Mouse (Mus musculus): ENCODE data around the gene Ttll10.

The Ttll10 gene

GRCm38 (mm10) chr4:156059261-156059660 is at the start of gene Ttll10:
TSS of gene Ttll10 (minus strand) at chr4:156059414.
- in situ Hi-C loops (cut with MboI, MseI) = no loop called here

DNA sequence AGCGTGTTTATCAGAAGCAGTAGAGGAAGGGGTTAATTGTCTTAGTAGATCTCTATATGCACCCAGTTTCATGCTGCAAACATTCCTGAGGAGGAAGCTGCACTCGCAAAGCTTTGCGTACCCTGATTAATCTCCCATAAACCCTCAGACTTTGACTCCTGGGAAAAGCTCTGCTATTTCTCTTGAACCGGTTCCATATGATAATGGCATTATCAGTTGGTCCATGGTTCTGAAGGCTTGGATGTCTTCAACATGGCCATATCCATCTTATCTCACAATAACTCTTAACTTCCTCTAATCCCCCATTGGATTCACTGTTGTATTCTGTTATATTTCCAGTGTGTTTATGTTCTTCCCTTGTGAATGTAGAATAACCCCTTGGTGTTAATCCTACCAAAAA is 44.1 kb upstream of the Ttll10 start:
- in situ Hi-C loops (cut with MboI, MseI) = no loop called here

DNA sequence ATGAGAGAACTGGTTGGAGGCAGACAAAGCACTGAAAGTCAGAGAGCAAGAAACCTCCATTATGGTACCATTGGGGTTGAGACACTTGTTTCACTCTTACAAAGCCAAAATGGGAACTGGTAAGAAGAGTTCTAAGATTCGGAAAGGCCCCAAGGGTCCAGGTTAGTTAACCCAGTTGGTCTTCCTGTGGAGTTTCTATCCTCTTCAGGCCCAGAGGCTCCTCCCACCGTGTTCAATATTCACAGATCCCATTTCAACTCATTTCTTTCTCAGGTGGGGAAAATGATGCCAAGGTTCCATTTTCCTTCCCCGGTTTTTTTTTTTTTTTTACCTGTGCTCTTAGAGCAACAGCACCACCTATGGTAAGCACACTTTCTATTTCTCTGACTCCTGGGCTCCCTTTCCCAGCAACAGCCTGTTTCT is 42.3 kb upstream of the Ttll10 start:
- in situ Hi-C loops (cut with MboI, MseI) = no loop called here

DNA sequence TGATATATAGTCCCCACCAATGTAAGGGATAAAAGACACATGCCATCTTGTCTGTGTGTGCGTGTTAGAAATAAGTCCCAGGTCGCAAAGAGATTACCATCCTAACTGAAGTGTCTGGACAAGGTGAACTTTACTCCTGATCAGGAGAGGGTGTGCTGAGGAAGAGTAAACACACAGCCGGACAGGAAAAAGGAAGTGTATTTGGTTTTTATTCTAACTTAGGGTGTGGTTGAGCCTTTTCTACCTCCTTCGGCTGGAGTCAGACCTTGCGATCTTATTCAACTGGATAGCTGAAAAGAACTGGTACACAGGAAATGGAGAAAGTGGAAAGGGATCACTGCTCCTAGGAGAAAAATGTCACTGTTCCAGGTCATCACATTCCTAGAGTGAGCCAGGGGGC is 41.3 kb upstream of the Ttll10 start:
- in situ Hi-C loops (cut with MboI, MseI) = no loop called here

DNA sequence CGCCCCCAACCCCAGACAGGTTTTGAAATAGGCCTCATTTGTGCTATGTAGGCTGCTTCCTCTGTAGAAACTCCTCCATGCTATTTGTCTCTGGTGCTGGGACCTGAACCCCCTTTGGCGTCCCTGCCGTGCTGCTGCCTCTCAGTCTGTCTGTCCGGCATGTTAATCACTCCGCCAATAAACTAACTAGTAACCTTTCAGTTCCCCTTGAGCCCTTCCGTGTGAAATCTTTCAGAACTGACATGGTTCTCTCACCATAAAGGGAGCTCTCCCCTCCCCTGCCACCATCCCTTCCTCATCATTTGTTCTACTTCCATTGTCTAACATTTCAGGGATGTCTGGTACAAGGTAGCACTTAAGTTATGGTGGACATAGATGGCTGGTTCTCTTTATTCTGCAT is 40.2 kb upstream of the Ttll10 start:
- in situ Hi-C loops (cut with MboI, MseI) = no loop called here

DNA sequence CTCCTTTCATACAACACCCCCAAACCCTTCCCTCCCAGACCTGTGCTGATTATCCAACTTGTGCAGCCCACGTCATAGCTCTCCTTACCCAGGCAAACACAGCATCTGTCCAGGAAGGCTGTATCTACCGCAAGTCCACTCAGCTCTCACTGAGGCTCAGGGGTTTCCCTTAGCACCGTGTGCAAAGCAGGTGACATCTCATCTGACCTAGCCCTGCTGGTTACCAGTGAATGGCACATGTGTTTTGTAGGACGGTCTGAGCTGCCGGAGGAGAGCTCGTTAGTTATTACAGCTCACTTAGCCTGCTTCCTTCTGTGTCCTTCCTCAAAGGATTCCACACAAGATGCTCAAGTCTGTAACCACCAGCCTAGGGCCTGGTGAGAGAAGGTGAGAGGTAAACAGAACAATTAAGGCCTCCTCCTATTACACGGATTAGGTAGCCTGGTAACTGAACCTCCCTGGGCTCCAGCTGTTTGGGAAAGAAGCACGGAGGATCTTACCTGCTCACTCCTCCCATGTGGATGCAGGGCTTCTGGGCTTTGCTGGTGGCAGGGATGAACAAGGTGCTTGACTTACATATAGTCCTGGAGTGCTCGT is 38.7 kb upstream of the Ttll10 start:
- in situ Hi-C loops (cut with MboI, MseI) = no loop called here

GRCm38 (mm10) chr4:156096191-156096590 is 37.0 kb upstream of the Ttll10 start:
- in situ Hi-C loops (cut with MboI, MseI) = no loop called here

DNA sequence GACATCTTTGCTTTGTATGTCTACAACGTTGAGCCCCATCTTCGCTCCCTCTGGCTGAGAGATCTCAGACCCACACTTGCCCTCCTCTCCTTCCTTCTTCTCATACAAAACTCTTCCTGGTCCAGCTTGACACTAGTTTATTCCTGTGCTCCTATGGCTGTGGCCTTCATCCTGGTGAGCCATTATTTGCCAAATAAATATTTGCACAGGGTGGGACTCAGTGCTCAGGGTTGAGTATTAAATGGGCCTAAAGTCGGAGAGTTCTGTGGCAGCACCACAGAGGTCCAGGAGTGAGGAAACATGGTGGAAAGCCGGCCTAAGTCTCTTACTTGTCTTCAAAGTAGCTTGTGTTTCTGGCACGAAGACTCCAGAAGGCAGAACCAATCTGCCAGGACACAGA is 34.5 kb upstream of the Ttll10 start:
- in situ Hi-C loops (cut with MboI, MseI) = loop anchor here (5.0 kb wide), 1 partner anchor 51 kb away; no protein-coding TSS in a partner anchor

DNA sequence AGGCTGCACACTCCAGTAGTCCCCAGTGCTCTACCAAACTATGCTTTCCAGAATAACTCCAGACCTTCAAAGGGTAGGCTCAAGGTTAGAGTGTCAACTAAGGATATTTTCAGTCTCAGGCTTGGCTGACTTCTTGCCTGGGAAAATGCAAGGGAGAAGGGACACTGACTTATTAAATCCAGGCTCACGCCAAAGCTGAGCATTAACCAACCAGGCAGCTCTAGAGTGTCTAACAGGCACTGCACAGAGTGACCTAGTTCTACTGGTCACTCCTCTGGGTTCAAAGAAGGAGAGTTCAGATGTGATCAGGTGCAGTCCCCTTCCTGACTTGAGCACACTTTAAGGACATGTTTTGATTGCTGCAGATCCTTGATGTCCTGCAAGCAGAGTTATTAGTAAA is 33.6 kb upstream of the Ttll10 start:
- in situ Hi-C loops (cut with MboI, MseI) = loop anchor here (5.0 kb wide), 1 partner anchor 50 kb away; no protein-coding TSS in a partner anchor

GRCm38 (mm10) chr4:156091236-156091635 is 32.0 kb upstream of the Ttll10 start:
- in situ Hi-C loops (cut with MboI, MseI) = loop anchor here (5.0 kb wide), 1 partner anchor 49 kb away; no protein-coding TSS in a partner anchor

DNA sequence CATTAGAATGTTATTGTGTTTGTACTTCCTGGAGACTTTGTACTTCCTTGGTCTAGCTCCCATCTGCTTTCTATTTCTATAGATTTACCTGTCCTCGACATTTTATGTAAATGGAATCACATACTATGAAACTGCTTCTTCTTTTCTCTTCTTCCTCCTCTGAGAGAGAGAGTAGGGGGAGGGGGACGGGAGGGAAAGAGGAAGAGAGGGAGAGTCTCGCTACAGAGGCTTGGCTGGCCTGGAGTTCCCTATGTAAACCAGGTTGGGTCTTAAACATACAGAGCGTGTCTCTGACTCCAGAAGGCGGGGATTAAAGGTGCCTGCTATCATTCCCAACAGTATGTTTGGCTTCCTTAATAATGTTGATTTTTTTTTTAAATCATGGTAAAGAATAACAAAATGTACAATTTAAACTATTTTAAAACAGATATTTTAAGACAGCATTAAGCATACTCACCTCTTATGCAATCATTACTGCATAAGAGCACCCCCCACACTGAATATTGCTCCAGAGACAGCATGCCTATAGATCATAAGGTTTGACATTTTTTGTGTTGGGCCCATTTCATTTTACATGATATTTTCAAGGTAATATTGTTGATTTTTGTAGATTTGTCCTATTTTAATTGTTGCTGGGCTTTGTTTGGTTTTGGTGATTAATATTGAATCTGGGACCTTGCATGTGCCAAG is 28.3 kb upstream of the Ttll10 start:
- in situ Hi-C loops (cut with MboI, MseI) = loop anchor here (10.0 kb wide), 1 partner anchor 733 kb away; no protein-coding TSS in a partner anchor

DNA sequence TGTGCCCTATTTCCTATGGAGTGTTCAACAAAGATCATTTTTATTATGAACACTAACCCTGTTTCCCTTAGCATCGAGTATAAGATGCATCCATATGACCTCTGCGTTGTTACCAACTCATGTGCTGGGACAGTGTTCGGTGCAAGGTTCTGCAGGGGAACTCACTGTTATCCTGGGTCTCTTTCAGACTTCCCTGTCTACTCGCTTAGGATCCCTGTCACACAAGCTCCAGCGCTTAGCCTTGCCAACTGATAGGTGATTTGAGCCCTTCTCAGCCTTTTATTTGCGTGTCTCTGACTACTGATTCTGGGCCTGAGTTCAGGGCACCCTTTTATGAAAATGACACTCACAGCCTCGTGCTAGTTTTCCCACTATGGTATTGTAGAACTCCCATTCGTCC is 26.0 kb upstream of the Ttll10 start:
- in situ Hi-C loops (cut with MboI, MseI) = loop anchor here (10.0 kb wide), 1 partner anchor 730 kb away; no protein-coding TSS in a partner anchor

GRCm38 (mm10) chr4:156084096-156084879 is 25.1 kb upstream of the Ttll10 start:
- in situ Hi-C loops (cut with MboI, MseI) = loop anchor here (10.0 kb wide), 1 partner anchor 729 kb away; no protein-coding TSS in a partner anchor

DNA sequence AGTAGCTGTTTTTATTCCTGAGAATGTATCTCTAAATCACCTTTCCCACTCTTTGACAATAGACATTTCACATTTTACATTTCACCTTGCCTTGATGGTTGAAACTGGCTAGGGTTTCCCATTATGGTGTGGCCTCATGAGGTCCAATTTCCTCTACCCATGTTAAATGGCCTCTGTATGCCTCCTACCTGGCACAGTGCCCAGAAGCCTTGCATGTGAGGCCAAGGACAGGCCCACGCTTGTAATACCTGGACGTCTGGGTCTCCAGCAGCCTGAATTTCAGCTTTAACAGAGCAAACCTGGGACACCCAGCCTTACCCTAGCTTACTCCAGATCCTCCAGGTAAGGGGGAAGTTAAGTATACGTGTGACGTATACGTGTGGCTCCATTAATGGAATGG is 24.1 kb upstream of the Ttll10 start:
- in situ Hi-C loops (cut with MboI, MseI) = loop anchor here (10.0 kb wide), 1 partner anchor 729 kb away; no protein-coding TSS in a partner anchor

DNA sequence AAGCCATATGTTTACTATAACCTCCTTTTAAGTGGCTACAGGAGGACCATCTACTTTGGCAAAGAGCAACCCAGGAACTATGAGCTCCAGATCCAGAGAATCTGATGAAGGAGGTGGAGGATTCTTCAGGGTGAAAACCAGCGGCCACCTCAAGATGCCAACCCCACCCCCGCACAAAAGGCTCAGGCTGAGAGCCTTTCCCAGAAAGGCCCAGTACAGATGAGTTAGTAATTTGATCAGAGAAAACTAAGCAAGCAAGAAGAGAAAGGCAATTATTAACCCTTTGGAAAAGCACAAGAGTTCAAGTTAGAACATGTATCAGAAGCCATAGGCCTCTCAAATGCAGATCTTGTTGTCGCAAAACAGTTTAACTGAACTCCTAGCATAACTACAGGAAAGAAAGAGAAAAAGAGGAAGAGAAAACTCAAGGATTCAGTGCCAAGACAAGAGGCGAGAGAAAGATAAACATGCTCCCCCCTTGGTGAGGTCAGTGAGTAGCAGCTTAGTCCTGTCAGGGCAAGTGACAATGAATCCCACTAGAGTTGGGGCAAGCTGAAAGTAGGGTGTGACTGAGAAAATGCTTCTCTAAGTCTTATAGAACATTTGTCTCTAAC is 23.5 kb upstream of the Ttll10 start:
- in situ Hi-C loops (cut with MboI, MseI) = loop anchor here (10.0 kb wide), 1 partner anchor 728 kb away; no protein-coding TSS in a partner anchor

DNA sequence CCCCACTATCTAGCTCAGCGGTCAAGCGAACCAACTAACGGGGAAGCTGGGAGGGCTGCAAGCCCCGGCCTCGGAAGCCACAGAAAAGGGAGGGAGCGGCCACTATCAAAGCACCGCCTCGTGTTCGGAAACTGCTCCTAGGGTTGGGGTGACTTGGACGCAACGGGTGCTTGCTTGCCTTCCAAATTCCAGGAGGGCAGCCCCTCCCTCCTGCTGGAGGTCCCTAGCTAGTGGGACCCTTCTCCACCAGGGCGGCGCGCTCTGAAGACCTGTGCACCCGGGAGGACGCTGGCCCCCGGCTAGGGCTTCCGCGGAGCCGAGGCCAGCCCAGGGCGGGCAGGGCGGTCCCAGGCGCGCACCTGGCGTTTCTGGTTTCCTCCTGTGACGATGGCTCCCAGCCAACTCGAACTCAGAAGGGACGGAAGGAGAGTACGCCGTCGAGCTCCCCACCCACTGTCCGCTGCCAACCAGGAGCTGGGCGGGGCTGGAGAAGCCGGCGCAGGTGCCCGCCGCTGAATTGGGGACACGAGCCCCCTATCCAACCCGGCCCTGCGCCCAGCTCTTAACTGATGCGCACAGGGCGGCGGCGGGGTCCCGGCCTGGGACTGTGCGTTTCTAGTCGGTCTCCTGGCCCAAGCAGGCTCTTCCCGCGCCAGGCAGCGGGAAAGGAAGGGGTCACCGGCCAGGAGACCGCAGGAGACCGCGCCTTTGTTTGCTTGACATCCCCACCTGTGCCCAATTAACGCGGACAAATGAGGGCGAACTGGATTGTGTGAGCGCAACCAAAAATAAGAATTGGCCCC is 18.5 kb upstream of the Ttll10 start:
- in situ Hi-C loops (cut with MboI, MseI) = no loop called here

GRCm38 (mm10) chr4:156076911-156077382 is 17.7 kb upstream of the Ttll10 start:
- in situ Hi-C loops (cut with MboI, MseI) = no loop called here

DNA sequence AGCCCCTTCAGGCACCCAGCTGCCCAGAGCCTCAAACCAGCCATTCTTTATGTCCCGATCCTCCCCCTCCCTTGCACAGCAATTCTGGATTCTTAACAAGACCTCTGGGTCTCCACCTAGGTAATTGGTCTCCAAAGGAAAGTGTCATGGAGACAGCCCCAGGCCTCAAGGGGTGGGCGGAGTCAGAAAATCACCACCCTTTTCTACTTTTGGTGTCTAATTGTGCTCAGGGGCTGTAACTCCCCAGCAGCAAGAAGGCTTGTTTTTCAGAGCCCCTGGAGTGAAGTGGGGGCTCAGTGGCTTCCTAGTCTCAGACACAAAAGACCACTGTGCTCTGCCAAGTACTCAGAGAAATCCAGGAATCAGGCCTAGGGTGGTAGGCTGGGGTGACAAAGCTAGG is 11.5 kb upstream of the Ttll10 start:
- in situ Hi-C loops (cut with MboI, MseI) = no loop called here

DNA sequence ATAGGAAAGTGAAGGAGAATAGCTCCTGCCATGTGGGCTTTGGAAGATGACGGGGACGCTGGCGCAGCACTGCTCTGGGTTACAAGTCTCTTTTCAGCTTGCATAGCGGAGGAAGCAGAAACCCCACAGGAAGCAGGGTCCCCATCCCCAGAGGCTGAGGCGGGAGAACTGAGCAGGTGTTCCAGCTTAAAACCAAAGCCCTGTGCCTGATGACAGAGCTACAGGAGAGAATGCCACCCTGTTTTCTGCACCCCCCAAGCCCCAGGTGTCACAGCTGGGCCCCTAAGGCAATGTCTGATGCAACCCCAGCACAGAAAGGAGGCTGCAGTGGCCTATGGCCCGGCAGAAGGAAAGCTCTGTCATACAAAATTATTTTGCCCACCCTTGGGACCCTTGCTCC is 11.1 kb upstream of the Ttll10 start:
- in situ Hi-C loops (cut with MboI, MseI) = no loop called here

- in situ Hi-C loops (cut with MboI, MseI) = no loop called here
These were observed 10.5 kb upstream of the Ttll10 start for GRCm38 (mm10) chr4:156069701-156070100.
